Mouse (Mus musculus) gastrocnemius, adult 2 months (tissue): ENCODE data around the gene G6pc. TPM values are rescaled to one million over a fixed set of nuclear protein-coding genes. Genes with fewer than 3 reads are reported as not detected.

Source experiments
- DNase-seq: peaks from one replicate; pipeline ENCODE4 v3.0.0; 2022
- H3K27ac ChIP-seq: fragments of 200-600 bp; 2 replicates; pipeline ENCODE4 v1.8.1; 2022; ENCODE audit warnings: mild to moderate bottlenecking
- H3K4me3 ChIP-seq: fragments of 200-600 bp; 2 replicates; pipeline ENCODE4 v1.8.1; 2022; ENCODE audit warnings: mild to moderate bottlenecking, moderate library complexity
- CTCF ChIP-seq: fragments of 200-600 bp; IDR thresholded peaks from 2 replicates; pipeline ENCODE4 v1.8.1; 2022; ENCODE audit warnings: antibody characterized with exemption, mild to moderate bottlenecking, moderate library complexity
- intact Hi-C: fragments of 180-260 bp; cut with DNase I; formaldehyde crosslinking; loops from one replicate; pipeline ENCODE4 v1.15.1; 2025
- microRNA-seq: library from miRNA; unstranded; fragments of <30 nt; microRNA quantifications from one replicate; pipeline ENCODE4 v1.2.0, GENCODE M21; 2021
- total RNA-seq, 2 experiments: library from RNA; stranded (reverse); gene quantifications; 2 replicates each; pipeline ENCODE4 v1.2.3; 2021

The G6pc gene
- total RNA-seq, 2 experiments from 2014 or later, result not detected

GRCm38 (mm10) chr11:101424105-101424851, 56.9 kb downstream of the G6pc start, which contains the start of gene Gm27029:
Gene Gm27029, minus strand, starts transcription at chr11:101424796.
- peak; percentile 70 for DNase-seq
- Histone ChIP-seq H3K27ac (peak within 1 kb of the TSS; percentile 95), H3K4me3 (peak within 1 kb of the TSS; percentile 84)
- TF ChIP-seq CTCF, result no peak
- intact Hi-C loops, result no loop called here

- peak within 1 kb of the TSS; percentile 84 for H3K4me3 ChIP-seq
- intact Hi-C loops, result no loop called here
- H3K27ac ChIP-seq, result peak within 1 kb of the TSS; percentile 95
- DNase-seq, result peak; percentile 99
- TF ChIP-seq CTCF, result 0 out of 2 replicates have a peak, but pooled peaks have one; percentile 15
Observed at GRCm38 (mm10) chr11:101424925-101425813, 57.8 kb downstream of the G6pc start, which contains the start of the genes Rundc1 and Ptges3l. Gene Rundc1, plus strand, starts transcription at chr11:101425085. Gene Ptges3l, minus strand, starts transcription at chr11:101425333.

GRCm38 (mm10) chr11:101426165-101426564, 58.8 kb downstream of the G6pc start:
- Histone ChIP-seq H3K27ac (no peak overlapping the region), H3K4me3 (peak overlapping the region; percentile 84)
- TF ChIP-seq CTCF, result no peak
- DNase-seq, result no peak
- intact Hi-C loops, result no loop called here

Small RNA genes lying within 50 kb of the gene (microRNA-seq; reads per million reads assigned to microRNA genes)
- gene Gm25593, result not detected
- 4.3 reads per million for gene Mir6929

Other genes with a start within 250 kb of the G6pc start
- gene Retreg3, start 247.7 kb upstream of the G6pc start, total RNA-seq, result 10 to 100 TPM; 30.3 to 31.1 TPM
- 10 to 100 TPM; 22.0 to 30.2 TPM for gene Tubg1, start 247.6 kb upstream of the G6pc start, total RNA-seq
- gene Tubg2, start 211.7 kb upstream of the G6pc start, total RNA-seq, result 1 to 10 TPM; 2.4 to 3.6 TPM
- gene Cntnap1, start 197.0 kb upstream of the G6pc start, total RNA-seq, result 1 to 10 TPM; 1.2 to 1.6 TPM
- gene Plekhh3, start 196.2 kb upstream of the G6pc start, total RNA-seq, result 10 to 100 TPM; 20.7 to 35.3 TPM
- not detected for gene Ccr10, start 192.1 kb upstream of the G6pc start, total RNA-seq
- 10 to 100 TPM; 25.9 to 26.3 TPM for gene Ezh1, start 141.1 kb upstream of the G6pc start, total RNA-seq
- 10 to 100 TPM; 34.8 to 37.0 TPM for gene Ramp2, start 121.5 kb upstream of the G6pc start, total RNA-seq
- gene Vps25, start 113.9 kb upstream of the G6pc start, total RNA-seq, result 10 to 100 TPM; 40.2 to 53.4 TPM
- gene Wnk4, start 107.0 kb upstream of the G6pc start, total RNA-seq, result under 1 TPM; 0.08 to 0.22 TPM
- gene Cntd1, start 88.5 kb upstream of the G6pc start, total RNA-seq, result under 1 TPM; 0.20 to 0.36 TPM
- gene Coa3, start 88.4 kb upstream of the G6pc start, total RNA-seq, result 10 to 100 TPM; 63.0 to 87.7 TPM
- gene Becn1, start 65.3 kb upstream of the G6pc start, total RNA-seq, result 10 to 100 TPM; 79.6 to 85.8 TPM
- 10 to 100 TPM; 70.0 to 71.6 TPM for gene Psme3, start 51.3 kb upstream of the G6pc start, total RNA-seq
- gene Aoc2, start 42.5 kb upstream of the G6pc start, total RNA-seq, result 1 to 10 TPM in 1 of 2 experiments, under 1 TPM in 1; 0.64 to 1.4 TPM
- gene Aoc3, start 37.0 kb upstream of the G6pc start, total RNA-seq, result 1 to 10 TPM; 4.0 to 6.1 TPM
- gene Aarsd1, start 50.1 kb downstream of the G6pc start, total RNA-seq, result 10 to 100 TPM; 17.1 to 24.9 TPM
- 1 to 10 TPM; 7.9 to 8.4 TPM for gene Gm27029, start 57.2 kb downstream of the G6pc start, total RNA-seq
- 1 to 10 TPM; 7.3 to 8.8 TPM for gene Rundc1, start 57.5 kb downstream of the G6pc start, total RNA-seq
- gene Ptges3l, start 57.8 kb downstream of the G6pc start, total RNA-seq, result 10 to 100 TPM; 82.0 to 90.7 TPM
- 10 to 100 TPM; 31.9 to 49.4 TPM for gene Rpl27, start 74.7 kb downstream of the G6pc start, total RNA-seq
- 10 to 100 TPM in 1 of 2 experiments, 1 to 10 TPM in 1; 8.6 to 14.3 TPM for gene Ifi35, start 80.8 kb downstream of the G6pc start, total RNA-seq
- 1 to 10 TPM; 3.3 to 3.5 TPM for gene Rnd2, start 97.4 kb downstream of the G6pc start, total RNA-seq
- gene Vat1, start 98.7 kb downstream of the G6pc start, total RNA-seq, result 10 to 100 TPM; 10.0 to 14.5 TPM
- gene Brca1, start 184.4 kb downstream of the G6pc start, total RNA-seq, result under 1 TPM; 0.03 to 0.31 TPM
- 10 to 100 TPM; 65.3 to 65.6 TPM for gene Nbr1, start 184.6 kb downstream of the G6pc start, total RNA-seq
- gene Tmem106a, start 214.7 kb downstream of the G6pc start, total RNA-seq, result 1 to 10 TPM; 1.0 to 2.6 TPM
- gene Gm11634, start 231.7 kb downstream of the G6pc start, total RNA-seq, result not detected